Mouse (Mus musculus): ENCODE results near the gene Pkmyt1. TPM values are rescaled to one million over a fixed set of nuclear protein-coding genes. Genes with fewer than 3 reads are reported as not detected.

Gene Pkmyt1
- 36.7 and 41.0 TPM in 2 replicates for polyA plus RNA-seq (2015; fragmentation: Nextera tagmentation; extraction: Ambion mirVana)

- H3K27ac ChIP-seq, result peak within 1 kb of the TSS; percentile 54
- H3K9ac ChIP-seq, result peak within 1 kb of the TSS; percentile 81
- no peaks in the 10 kb centered on the region for H3K27me3 ChIP-seq
- no peaks in the 10 kb centered on the region for H3K36me3 ChIP-seq (ENCODE audit: poor library complexity, severe bottlenecking)
- H3K4me2 ChIP-seq, result peak within 1 kb of the TSS; percentile 90
- H3K4me1 ChIP-seq, result peaks cover 15% of the 10 kb centered on the region
- ATAC-seq, result peak; percentile 95
- under 1% methylated on average over 68 of the region's 73 CpGs for WGBS
- no peaks in the 10 kb centered on the region for H3K9me3 ChIP-seq (replicated peaks)
- peak within 1 kb of the TSS; percentile 89 for H3K4me3 ChIP-seq
Measured at GRCm38 (mm10) chr17:23725999-23726757, at the start of gene Pkmyt1. Pkmyt1 (plus strand) TSS chr17:23726336.

DNA sequence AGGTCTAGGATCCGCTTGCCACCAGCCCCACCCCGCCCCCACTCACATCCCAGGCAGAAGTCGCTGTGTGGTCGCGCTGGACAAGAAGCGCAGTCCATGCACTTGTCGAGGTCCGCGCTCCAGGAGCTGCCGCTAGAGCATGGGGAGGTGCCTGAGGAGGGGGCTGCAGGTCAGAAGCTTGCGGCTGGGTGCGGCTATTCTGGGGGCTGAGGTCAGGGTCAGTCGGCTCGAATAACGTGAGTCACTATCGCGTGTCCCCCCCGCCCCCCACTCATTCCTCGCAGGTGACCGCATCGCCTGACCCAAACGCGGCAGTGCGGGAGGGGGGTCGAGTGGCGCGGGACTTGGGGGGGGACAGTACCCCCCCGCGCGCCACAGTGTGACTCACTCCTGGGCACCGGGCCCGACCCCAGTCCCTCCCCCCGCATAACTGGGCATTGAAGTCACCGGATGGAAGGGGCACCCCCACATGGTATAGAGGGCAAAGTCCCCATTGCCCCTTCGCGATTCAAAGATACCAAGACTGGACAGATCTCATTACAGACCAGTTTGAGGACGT is 49.6 kb upstream of the Pkmyt1 start:
- peak overlapping the region; percentile 49 for H3K4me3 ChIP-seq
- H3K27me3 ChIP-seq, result peaks cover 62% of the 10 kb centered on the region
- under 1% methylated on average over 37 of the region's 37 CpGs for WGBS

GRCm38 (mm10) chr17:23677236-23677679 is 48.9 kb upstream of the Pkmyt1 start, which contains the start of gene Tnfrsf12a:
Tnfrsf12a (minus strand) TSS chr17:23677468.
- no peak within 1 kb of the TSS for H3K27ac ChIP-seq
- H3K4me3 ChIP-seq, result peak within 1 kb of the TSS; percentile 49
- peaks cover 49% of the 10 kb centered on the region for H3K4me1 ChIP-seq
- peaks cover 69% of the 10 kb centered on the region for H3K27me3 ChIP-seq
- no peaks in the 10 kb centered on the region for H3K9me3 ChIP-seq (replicated peaks)
- ATAC-seq, result peak; percentile 42
- peak within 1 kb of the TSS; percentile 91 for H3K4me2 ChIP-seq
- H3K36me3 ChIP-seq (ENCODE audit: poor library complexity, severe bottlenecking), result no peaks in the 10 kb centered on the region
- under 1% methylated on average over 34 of the region's 34 CpGs for WGBS
- H3K9ac ChIP-seq, result peak within 1 kb of the TSS; percentile 69

More for the DNA sequence above, 49.6 kb upstream of the Pkmyt1 start:
- Histone ChIP-seq H3K4me1 (peaks cover 49% of the 10 kb centered on the region), H3K9me3 (replicated peaks) (no peaks in the 10 kb centered on the region), H3K36me3 (ENCODE audit: poor library complexity, severe bottlenecking) (no peaks in the 10 kb centered on the region), H3K9ac (peak overlapping the region; percentile 69), H3K4me2 (peak overlapping the region; percentile 91), H3K27ac (no peak overlapping the region)
- no peak for ATAC-seq

DNA sequence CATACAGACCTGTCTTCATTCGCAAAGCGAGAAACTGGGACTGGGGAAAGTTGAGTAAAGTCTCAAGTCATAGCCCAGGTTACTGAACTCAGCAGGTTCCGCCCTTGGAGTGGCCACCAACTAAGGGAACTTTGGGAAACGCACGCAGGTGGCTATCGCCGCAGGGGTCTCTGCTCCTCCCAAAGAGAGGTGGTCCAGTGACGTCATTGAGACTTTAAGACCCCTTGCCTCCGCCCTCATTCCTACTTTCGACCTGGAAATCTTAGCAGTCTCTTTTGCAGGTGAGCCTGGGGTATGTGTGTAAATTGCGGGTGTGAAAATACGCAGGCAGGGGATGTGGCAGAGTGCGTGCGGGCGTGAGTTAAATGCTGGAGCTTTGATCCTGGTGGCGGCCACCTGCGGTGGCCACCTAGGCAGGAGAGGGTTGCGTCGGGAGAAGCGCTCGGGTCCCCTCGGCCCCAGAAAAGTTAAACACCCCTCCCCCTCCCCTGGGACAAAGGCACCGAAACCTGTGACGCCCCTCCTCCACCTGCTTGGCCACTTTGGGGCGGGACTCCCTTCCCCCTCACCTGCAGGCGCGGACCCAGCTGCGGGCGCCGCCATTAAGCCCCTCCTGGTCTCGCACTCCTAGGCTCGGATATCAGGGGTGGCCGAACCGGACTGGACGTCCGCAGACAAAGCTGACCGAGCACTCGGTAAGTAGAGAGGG is 46.9 kb upstream of the Pkmyt1 start, which contains the start of gene Cldn6:
Cldn6 (plus strand) TSS at position 123 of the 709 bp plus-strand sequence.
- no peaks in the 10 kb centered on the region for H3K9me3 ChIP-seq (replicated peaks)
- H3K4me2 ChIP-seq, result peak within 1 kb of the TSS; percentile 51
- H3K4me3 ChIP-seq, result peak within 1 kb of the TSS; percentile 21

DNA sequence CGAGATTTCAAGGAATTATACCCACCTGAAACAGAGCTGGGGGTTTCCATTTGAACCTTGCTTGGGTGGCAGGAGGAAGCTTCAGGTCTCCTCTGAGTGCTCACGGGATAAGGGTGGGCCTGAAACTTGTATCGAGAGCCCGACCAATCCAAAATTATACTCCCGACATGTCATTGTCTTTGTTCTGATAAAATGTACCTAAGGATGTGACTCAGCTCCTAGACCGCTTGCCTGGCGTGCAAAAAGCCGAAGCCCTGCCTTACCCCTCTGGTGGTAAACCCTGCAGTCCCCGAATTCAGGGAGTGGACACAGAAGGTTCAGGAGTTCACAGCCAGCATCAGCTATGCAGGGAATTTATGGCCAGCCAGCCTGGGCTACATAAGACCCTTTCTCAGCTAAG is 45.8 kb upstream of the Pkmyt1 start:
- no peak for ATAC-seq
- no peak overlapping the region for H3K9ac ChIP-seq
- peaks cover 83% of the 10 kb centered on the region for H3K27me3 ChIP-seq
- no peak overlapping the region for H3K27ac ChIP-seq
- no peaks in the 10 kb centered on the region for H3K36me3 ChIP-seq (ENCODE audit: poor library complexity, severe bottlenecking)
- 79% methylated on average over 9 of the region's 9 CpGs for WGBS
- no peak overlapping the region for H3K4me2 ChIP-seq
- peaks cover 44% of the 10 kb centered on the region for H3K4me1 ChIP-seq
- H3K9me3 ChIP-seq (replicated peaks), result no peaks in the 10 kb centered on the region
- H3K4me3 ChIP-seq, result no peak overlapping the region

More for the DNA sequence above, 46.9 kb upstream of the Pkmyt1 start, which contains the start of gene Cldn6:
- no peaks in the 10 kb centered on the region for H3K36me3 ChIP-seq (ENCODE audit: poor library complexity, severe bottlenecking)
- H3K27me3 ChIP-seq, result peaks cover 89% of the 10 kb centered on the region
- H3K27ac ChIP-seq, result no peak within 1 kb of the TSS
- WGBS, result 2% methylated on average over 38 of the region's 38 CpGs
- H3K4me1 ChIP-seq, result peaks cover 50% of the 10 kb centered on the region
- no peak for ATAC-seq
- no peak within 1 kb of the TSS for H3K9ac ChIP-seq

GRCm38 (mm10) chr17:23681086-23681485 is 45.0 kb upstream of the Pkmyt1 start:
- Histone ChIP-seq H3K4me1 (peaks cover 37% of the 10 kb centered on the region), H3K27ac (no peak overlapping the region), H3K4me2 (no peak overlapping the region), H3K27me3 (peaks cover 75% of the 10 kb centered on the region), H3K9me3 (replicated peaks) (no peaks in the 10 kb centered on the region), H3K36me3 (ENCODE audit: poor library complexity, severe bottlenecking) (no peaks in the 10 kb centered on the region), H3K4me3 (no peak overlapping the region), H3K9ac (no peak overlapping the region)
- WGBS, result 76% methylated on average over 10 of the region's 10 CpGs
- ATAC-seq, result no peak

DNA sequence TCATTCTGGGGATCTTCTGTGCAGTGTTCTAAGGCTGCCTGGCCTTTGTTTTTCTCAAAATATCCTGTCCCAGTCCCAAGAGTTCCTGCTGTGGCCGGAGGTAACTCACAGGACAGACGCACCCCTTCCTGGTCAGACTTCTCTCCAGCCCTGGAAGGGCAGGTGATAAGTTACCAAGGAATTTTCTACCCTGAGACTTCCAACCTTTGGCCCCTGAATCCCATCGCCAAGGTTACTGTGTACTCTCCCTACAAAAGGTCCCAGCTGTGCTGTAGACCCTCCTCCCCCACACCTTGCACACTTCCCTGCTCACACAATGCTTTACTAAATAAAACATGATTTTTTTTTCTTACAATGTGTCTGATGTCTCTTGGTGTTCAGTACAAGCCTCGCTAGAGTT is 44.0 kb upstream of the Pkmyt1 start:
- 72% methylated on average over 4 of the region's 4 CpGs for WGBS
- Histone ChIP-seq H3K27me3 (peaks cover 70% of the 10 kb centered on the region), H3K36me3 (ENCODE audit: poor library complexity, severe bottlenecking) (no peaks in the 10 kb centered on the region), H3K9me3 (replicated peaks) (no peaks in the 10 kb centered on the region), H3K4me2 (no peak overlapping the region), H3K27ac (no peak overlapping the region), H3K9ac (no peak overlapping the region), H3K4me3 (no peak overlapping the region), H3K4me1 (peaks cover 27% of the 10 kb centered on the region)
- no peak for ATAC-seq

DNA sequence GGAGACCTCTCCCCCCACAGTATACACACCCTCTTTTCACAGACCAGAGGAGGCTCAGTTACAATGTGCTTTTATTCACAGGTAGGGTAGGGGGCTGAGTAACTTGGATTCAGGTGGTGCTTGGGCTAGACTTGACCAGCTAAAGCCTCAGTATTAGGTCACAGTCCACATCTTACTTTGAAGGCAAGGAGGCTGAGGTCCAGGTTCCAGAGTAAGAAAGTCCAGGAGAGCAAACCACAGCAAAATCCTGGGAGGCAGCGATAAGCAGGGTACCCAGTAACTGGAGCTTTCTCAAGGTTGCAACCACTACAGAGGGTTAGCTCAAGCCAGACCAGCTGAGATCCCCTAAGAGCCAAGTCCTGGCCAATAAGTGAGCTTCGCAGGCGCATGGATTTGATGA is 43.6 kb upstream of the Pkmyt1 start:
- ATAC-seq, result no peak
- no peak overlapping the region for H3K9ac ChIP-seq
- H3K4me1 ChIP-seq, result peaks cover 24% of the 10 kb centered on the region
- H3K27me3 ChIP-seq, result peaks cover 67% of the 10 kb centered on the region
- H3K4me2 ChIP-seq, result no peak overlapping the region
- H3K9me3 ChIP-seq (replicated peaks), result no peaks in the 10 kb centered on the region
- no peak overlapping the region for H3K27ac ChIP-seq
- WGBS, result 70% methylated on average over 3 of the region's 3 CpGs
- no peak overlapping the region for H3K4me3 ChIP-seq
- no peaks in the 10 kb centered on the region for H3K36me3 ChIP-seq (ENCODE audit: poor library complexity, severe bottlenecking)

- no peaks in the 10 kb centered on the region for H3K9me3 ChIP-seq (replicated peaks)
- peaks cover 62% of the 10 kb centered on the region for H3K27me3 ChIP-seq
- no peak overlapping the region for H3K27ac ChIP-seq
- peaks cover 22% of the 10 kb centered on the region for H3K4me1 ChIP-seq
- 26% methylated on average over 15 of the region's 15 CpGs for WGBS
- peak overlapping the region; percentile 6; the same call in 1 of the 2 replicates for H3K4me3 ChIP-seq
- no peak overlapping the region for H3K9ac ChIP-seq
- H3K36me3 ChIP-seq (ENCODE audit: poor library complexity, severe bottlenecking), result no peaks in the 10 kb centered on the region
- H3K4me2 ChIP-seq, result peak overlapping the region; percentile 39
- no peak for ATAC-seq
Measured at GRCm38 (mm10) chr17:23683226-23683625, 42.9 kb upstream of the Pkmyt1 start.

DNA sequence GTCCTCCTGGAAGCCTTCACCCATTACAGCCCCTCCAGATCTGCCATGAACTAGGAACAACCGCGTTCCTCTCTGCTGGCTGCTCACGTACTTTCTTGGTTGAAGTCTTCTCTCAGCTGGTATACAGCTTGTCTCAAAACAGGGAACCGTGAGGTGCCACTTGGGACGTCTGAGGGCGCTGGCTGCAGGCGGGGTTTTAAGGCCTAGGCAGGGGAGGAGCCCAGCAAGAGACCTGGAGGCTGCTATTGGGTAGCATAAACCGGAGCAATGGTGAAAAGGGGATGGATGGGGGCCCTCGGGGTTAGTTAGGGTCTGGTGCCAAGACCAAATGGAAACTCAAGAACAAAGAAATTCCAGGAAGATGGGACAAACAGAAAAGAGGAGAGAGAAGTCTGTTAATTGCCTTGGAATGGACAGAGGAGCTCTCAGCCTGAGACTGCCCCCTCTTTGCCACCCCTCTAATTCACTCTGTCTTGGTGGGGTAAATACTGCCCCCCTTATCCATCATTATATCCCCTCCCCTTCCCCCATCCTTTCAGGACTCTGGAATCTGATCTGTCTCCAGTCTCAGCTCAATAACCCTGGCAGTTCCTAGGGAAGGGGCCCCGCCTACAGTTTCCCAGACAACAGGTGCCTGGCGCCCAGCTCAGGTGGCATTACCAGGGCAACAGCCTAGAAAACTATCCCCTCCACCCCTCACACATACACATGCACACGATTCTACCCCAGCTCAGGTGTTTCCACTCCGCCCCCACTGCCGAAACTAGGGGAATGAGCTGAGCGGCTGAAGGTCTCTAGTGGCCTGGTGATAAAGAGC is 42.1 kb upstream of the Pkmyt1 start, which contains the start of gene Cldn9:
Cldn9 (minus strand) TSS at position 171 of the 817 bp plus-strand sequence.
- no peak within 1 kb of the TSS for H3K9ac ChIP-seq
- H3K9me3 ChIP-seq (replicated peaks), result no peaks in the 10 kb centered on the region
- peaks cover 21% of the 10 kb centered on the region for H3K4me1 ChIP-seq
- H3K36me3 ChIP-seq (ENCODE audit: poor library complexity, severe bottlenecking), result no peaks in the 10 kb centered on the region
- ATAC-seq, result peak; percentile 58; the same call in 1 of the 2 replicates
- 15% methylated on average over 15 of the region's 15 CpGs for WGBS
- H3K4me3 ChIP-seq, result peak within 1 kb of the TSS; percentile 6; the same call in 1 of the 2 replicates
- H3K27me3 ChIP-seq, result peaks cover 54% of the 10 kb centered on the region
- no peak within 1 kb of the TSS for H3K27ac ChIP-seq
- peak within 1 kb of the TSS; percentile 39 for H3K4me2 ChIP-seq

DNA sequence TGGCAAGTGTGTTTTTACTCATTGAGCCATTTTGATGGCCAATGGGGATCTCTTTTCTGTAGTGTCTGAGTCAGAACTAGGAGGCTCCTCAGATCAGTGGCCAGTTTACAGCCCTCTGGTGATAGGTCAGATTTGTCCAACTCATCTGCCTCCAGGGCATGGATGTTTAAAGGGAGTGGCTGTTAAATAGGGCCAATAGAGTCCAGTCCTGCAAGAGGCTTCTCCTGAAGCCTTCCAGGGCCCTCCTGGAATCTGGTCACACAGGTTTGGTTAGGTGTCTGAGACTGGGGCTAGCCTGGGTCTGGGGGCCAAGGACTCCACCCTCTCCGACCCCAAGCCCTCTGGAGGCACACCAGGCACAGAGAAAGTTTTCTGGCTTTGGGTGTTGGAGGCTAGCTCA is 31.6 kb upstream of the Pkmyt1 start:
- Histone ChIP-seq H3K9me3 (replicated peaks) (no peaks in the 10 kb centered on the region), H3K4me2 (no peak overlapping the region), H3K27ac (no peak overlapping the region), H3K9ac (no peak overlapping the region), H3K4me3 (no peak overlapping the region), H3K27me3 (peaks cover 31% of the 10 kb centered on the region), H3K4me1 (peaks cover 6% of the 10 kb centered on the region), H3K36me3 (ENCODE audit: poor library complexity, severe bottlenecking) (no peaks in the 10 kb centered on the region)
- no peak for ATAC-seq
- WGBS, result 54% methylated on average over 1 of the region's 1 CpGs

All from forebrain, embryonic 13.5 days (tissue).